8 mouse cellular contexts compared by ENCODE assay signal in the genomic region with DNA sequence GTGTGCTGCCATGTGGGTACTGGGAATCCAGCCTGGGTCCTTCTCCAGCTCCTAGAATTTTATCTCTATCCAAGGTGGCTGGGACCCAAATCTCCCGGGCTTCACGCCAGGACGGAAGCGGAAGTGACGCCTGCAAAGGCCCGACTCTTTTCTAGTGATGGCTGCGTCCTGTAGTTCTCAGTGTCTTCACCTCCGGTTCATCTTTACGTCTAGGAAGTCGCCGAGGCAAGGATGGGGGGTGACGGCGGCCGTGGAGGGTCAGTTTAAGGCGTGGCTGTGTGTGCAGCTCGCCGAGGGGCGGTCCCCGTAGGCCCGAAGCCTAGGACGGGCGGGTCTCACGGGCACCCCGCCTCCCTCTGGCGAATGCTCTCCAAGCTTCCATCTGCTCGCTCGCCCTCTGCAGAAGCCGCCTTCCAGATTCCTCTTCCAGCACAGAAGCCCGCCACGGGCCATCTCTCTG. TPM values are rescaled to one million over a fixed set of nuclear protein-coding genes. Genes with fewer than 3 reads are reported as not detected.
DNase-seq lines count a peak whose midpoint lies in the region; ATAC-seq lines count a peak whose summit lies in the region.

A gene (plus strand): TSS at position 117 of the 460 bp plus-strand sequence.

- intact Hi-C loops in heart, postnatal 14 days (cut with DNase I), result loop anchor here (2.0 kb wide), 1 partner anchor 64 kb away; a partner anchor contains a TSS

- H3K4me1 ChIP-seq in forebrain, embryonic 14.5 days (ENCODE audit: control insufficient read depth, insufficient read depth, low read length), result no peaks in the 10 kb centered on the region
- peaks cover 14% of the 10 kb centered on the region for H3K4me1 ChIP-seq in neural tube, embryonic 15.5 days

- H3K9ac ChIP-seq in forebrain, embryonic 14.5 days (ENCODE audit: low read length), result peak within 1 kb of the TSS; percentile 67
- peak within 1 kb of the TSS; percentile 82 for H3K9ac ChIP-seq in neural tube, embryonic 15.5 days (replicated peaks)

- peak within 1 kb of the TSS; percentile 86 for H3K27ac ChIP-seq in forebrain, embryonic 14.5 days (ENCODE audit: low read depth, low read length)
- peak within 1 kb of the TSS; percentile 91 for H3K27ac ChIP-seq in neural tube, embryonic 15.5 days (replicated peaks)

- no peaks in the 10 kb centered on the region for H3K9me3 ChIP-seq in forebrain, embryonic 14.5 days (replicated peaks; ENCODE audit: control insufficient read depth, low read length)
- no peaks in the 10 kb centered on the region for H3K9me3 ChIP-seq in neural tube, embryonic 15.5 days (replicated peaks)

- H3K4me2 ChIP-seq in forebrain, embryonic 14.5 days (ENCODE audit: low read length), result peak within 1 kb of the TSS; percentile 63
- peak within 1 kb of the TSS; percentile 66 for H3K4me2 ChIP-seq in neural tube, embryonic 15.5 days

- H3K27me3 ChIP-seq in forebrain, embryonic 14.5 days (replicated peaks; ENCODE audit: control insufficient read depth, insufficient read depth, low read length), result no peaks in the 10 kb centered on the region; the same call in 1 of the 2 replicates
- H3K27me3 ChIP-seq in neural tube, embryonic 15.5 days (replicated peaks), result peaks cover 21% of the 10 kb centered on the region

- H3K4me3 ChIP-seq in forebrain, embryonic 14.5 days (ENCODE audit: low read depth, low read length), result peak within 1 kb of the TSS; percentile 44
- H3K4me3 ChIP-seq in neural tube, embryonic 15.5 days (replicated peaks), result peak within 1 kb of the TSS; percentile 80

- peak; percentile 98 for ATAC-seq in forebrain, embryonic 14.5 days
- peak; percentile 98 for ATAC-seq in neural tube, embryonic 15.5 days (ENCODE audit: low FRiP score)

- under 1% methylated on average over 30 of the region's 30 CpGs for WGBS in forebrain, embryonic 14.5 days
- under 1% methylated on average over 30 of the region's 30 CpGs for WGBS in neural tube, embryonic 15.5 days

- no peaks in the 10 kb centered on the region for H3K36me3 ChIP-seq in forebrain, embryonic 14.5 days (ENCODE audit: control insufficient read depth, insufficient read depth, low read length)
- H3K36me3 ChIP-seq in neural tube, embryonic 15.5 days, result peaks cover 7% of the 10 kb centered on the region; the same call in 1 of the 2 replicates

- peak; percentile 98 for DNase-seq in ES-CJ7 (ENCODE audit: low read depth, low spot score)
- DNase-seq in cerebellum, adult 11 months, result peak; percentile 99
- peak; percentile 97 for DNase-seq in forebrain, embryonic 14.5 days (ENCODE audit: low spot score)
- DNase-seq in heart, postnatal 14 days, result peak; percentile 97 to 98
- peak; percentile 100 for DNase-seq in layer of hippocampus, adult 11-12 months (ENCODE audit: low spot score)
- DNase-seq in lung, adult 18-20 months, result peak; percentile 99
- peak; percentile 96 for DNase-seq in testis, postnatal 14 days (ENCODE audit: low spot score)

RNA-seq across cellular contexts. Expression of the gene that starts here (rescaled TPM):
- 34.4 and 45.5 TPM in 2 replicates for polyA plus RNA-seq in forebrain, embryonic 14.5 days (2014; fragmentation: Nextera tagmentation; extraction: Ambion mirVana)
- 1 to 10 TPM; 6.8 to 8.2 TPM for total RNA-seq in heart, postnatal 14 days (2021)
- 38.6 and 44.8 TPM in 2 replicates for polyA plus RNA-seq in neural tube, embryonic 15.5 days (2015; fragmentation: Nextera tagmentation; extraction: Ambion mirVana)

Comparison
In these comparisons a context has a peak if more than half of its experiments do, and no peak if none do; other contexts are left out.
1. Peak in every context shown above with its lines: DNase-seq, ATAC-seq, H3K4me3 ChIP-seq and H3K27ac ChIP-seq.